Mouse (Mus musculus) layer of hippocampus, adult 8-10 months (tissue): ENCODE data around the gene Plbd2. TPM values are rescaled to one million over a fixed set of nuclear protein-coding genes. Genes with fewer than 3 reads are reported as not detected.

Source experiments
- DNase-seq, 2 experiments: peaks; one replicate each; pipeline ENCODE4 v3.0.0; 2022; ENCODE audit warnings: low spot score in 2 of 2
- total RNA-seq, 4 experiments: library from RNA; stranded (reverse); gene quantifications; 2 replicates each; pipeline ENCODE4 v1.2.4; 2022

The Plbd2 gene
- total RNA-seq, 4 experiments from 2014 or later: 57.9 to 76.5 (median 66.5) TPM

DNA sequence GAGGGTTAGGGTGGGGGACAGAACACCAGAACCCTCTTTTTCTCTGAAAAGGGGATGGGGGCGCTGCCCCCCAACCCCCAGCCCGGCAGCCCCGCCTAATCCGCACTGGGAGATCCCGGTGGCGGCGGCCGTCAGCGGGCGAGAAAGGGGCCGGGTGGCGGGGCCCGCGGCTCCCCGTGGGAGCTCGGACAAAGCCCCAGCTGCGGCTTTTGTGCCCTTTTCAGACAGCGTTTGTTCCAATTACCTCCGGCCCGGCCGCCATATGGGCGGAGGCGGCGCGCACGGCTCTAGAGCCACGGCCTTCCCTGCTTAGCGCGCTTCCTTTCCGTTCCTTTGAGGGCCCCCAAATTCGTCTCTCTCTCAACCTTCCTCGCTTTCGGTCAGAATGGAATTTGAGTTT, 65.4 kb downstream of the Plbd2 start:
- no peak for DNase-seq

DNA sequence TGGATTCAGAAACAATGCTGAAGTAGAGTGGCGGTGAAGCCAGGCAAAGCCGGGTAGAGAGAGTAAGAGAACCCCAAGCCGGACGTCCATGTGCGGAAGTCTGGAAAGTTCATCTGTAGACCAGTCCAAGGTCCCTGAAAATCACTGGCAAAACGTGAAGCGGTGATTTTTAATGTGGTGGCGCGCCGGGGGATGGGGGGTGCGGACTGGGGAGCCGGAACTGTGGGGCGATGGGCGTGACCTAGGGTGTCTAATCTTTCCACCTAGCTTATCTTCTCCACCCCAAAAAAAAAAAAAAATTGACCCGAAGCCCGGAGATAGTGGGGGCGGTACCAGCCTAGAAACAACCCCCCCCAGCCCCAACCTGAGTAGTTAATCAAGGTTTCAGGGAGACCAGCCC, 65.9 kb downstream of the Plbd2 start:
- no peak for DNase-seq

DNA sequence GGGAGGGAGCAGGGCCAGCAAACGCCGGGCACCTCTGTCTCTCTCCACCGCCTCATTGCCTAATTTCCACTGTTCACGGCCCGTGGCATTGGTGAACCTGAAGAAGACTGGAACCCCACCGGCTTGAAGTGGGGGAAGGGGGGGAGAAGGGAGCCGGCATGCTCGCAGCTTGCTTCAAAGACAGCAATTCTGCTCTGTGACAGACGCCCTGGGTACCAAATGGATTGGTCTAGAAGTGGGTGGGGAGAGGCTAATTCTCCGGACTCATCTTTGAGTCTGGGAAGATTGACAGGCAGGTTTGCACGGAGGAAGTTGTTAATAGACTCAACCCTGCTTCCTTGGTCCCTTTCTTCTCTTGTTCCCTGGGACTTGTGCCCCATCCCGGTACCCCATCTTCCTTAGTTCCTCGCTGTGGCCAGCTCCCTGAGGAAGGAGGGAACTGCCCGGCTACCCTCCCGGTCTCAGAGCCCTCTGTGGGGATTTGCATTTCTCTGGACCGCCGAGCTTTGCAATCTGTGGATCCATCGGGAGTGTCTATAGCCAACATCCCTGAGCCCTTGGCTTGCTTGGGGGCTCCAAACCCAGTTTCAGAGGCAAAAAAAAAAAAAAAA, 66.4 kb downstream of the Plbd2 start:
- DNase-seq: no peak

DNA sequence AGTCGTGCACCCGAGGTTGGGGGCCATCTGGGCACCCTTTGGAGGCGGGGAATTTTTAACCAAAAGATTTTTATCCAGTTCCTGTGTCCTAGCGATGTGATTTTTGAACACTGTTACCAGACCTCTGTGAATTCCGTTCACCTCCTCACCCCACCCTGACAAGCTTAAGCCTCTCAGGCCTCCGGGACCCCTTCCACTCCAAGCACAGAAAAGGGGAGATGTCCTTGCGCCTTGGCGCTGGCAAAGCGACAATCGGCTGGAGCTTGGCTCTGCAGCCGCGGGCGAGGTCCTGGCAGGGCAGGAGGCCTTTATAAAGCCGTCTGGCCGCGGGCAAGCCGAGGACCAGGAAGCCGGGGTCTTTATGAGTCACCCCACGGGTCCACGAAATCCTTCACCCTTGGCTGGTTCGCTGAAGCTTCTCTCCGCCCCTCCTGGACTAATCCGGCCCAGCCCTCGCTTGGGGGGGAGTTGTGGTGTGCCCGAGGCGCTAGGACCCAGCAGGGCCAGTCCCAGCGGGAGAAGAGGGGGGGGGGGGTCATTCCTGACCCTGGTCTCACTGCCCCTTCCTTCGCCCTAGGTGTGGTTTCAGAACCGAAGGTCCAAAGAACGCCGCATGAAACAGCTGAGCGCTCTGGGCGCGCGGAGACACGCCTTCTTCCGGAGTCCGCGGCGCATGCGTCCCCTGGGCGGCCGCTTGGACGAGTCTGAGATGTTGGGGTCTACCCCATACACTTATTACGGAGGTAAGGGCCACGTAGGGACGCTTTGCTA, 67.5 kb downstream of the Plbd2 start:
- no peak for DNase-seq

DNA sequence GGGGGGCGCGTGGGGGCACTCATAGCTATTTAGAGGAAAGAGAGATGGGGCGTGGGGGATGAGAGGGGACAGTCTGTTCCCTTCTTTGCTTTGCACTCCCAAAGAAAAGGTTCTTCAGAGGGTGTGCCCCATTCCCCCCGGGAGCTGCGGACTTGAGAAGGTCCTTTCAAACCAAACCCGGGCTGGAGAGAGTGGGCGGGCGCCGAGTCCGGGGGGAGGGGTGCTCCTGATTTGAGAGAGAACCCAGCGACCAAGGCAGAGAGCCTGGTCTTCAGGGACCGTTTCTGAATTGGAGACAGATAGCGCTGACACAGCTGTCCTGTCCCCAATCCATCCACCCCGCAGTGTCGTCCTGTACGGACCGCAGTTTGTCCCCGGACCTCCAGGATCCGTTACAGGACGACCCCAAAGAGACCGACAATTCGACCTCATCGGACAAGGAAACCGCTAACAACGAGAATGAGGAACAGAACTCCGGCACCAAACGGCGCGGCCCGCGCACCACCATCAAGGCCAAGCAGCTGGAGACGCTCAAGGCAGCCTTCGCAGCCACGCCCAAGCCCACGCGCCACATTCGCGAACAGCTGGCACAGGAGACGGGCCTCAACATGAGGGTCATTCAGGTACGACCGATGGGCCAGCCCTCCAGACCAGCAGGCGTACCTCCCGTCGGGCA, 68.3 kb downstream of the Plbd2 start:
- no peak for DNase-seq

DNA sequence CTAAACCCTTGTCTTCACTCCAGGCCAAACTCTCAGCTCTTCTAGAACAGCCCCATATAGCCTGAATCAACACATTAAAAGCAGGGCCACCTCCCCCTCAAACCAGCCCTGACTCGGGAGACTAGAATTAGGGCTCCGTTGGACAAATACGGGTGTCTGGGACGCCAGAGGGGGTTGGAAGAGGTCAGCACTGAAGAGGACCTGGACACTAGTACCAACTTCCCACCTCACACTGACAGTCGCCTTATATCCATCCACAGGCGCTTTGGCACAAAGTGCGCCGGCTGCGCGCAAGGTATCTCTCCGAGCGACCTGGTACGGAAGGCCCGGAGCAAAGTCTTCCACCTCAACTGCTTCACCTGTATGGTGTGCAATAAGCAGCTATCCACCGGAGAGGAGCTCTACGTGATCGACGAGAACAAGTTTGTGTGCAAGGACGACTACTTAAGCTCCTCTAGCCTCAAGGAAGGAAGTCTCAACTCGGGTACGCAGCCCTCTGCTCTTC, 69.1 kb downstream of the Plbd2 start:
- no peak for DNase-seq

Other genes starting within 250 kb of the Plbd2 start
- gene Lhx5, start 71.9 kb downstream of the Plbd2 start, total RNA-seq: under 1 TPM in 2 of 4 experiments, not detected in 2; 0.10 to 0.11 TPM
- gene Sdsl, start 30.8 kb downstream of the Plbd2 start, total RNA-seq: 10 to 100 TPM in 3 of 4 experiments, 1 to 10 TPM in 1; 7.5 to 11.6 (median 10.6) TPM
- gene Sds, start 27.1 kb downstream of the Plbd2 start, total RNA-seq: under 1 TPM in 2 of 4 experiments, not detected in 2; 0.82 to 0.91 TPM
- 10 to 100 TPM in 1 of 4 experiments, 1 to 10 TPM in 3; 9.6 to 10.8 (median 9.8) TPM for gene Slc8b1, start 7.5 kb upstream of the Plbd2 start, total RNA-seq
- gene Tpcn1, start 85.0 kb upstream of the Plbd2 start, total RNA-seq: 10 to 100 TPM; 38.2 to 43.8 (median 41.1) TPM
- gene Iqcd, start 85.4 kb upstream of the Plbd2 start, total RNA-seq: 1 to 10 TPM; 1.2 to 1.6 (median 1.5) TPM
- 10 to 100 TPM; 22.1 to 27.3 (median 24.7) TPM for gene Rita1, start 109.0 kb upstream of the Plbd2 start, total RNA-seq
- 10 to 100 TPM; 32.8 to 37.1 (median 35.7) TPM for gene Ddx54, start 109.1 kb upstream of the Plbd2 start, total RNA-seq
- under 1 TPM in 2 of 4 experiments, not detected in 2; 0.50 to 0.56 TPM for gene Cfap73, start 130.6 kb upstream of the Plbd2 start, total RNA-seq
- gene Rasal1, start 145.2 kb upstream of the Plbd2 start, total RNA-seq: 100 to 1,000 TPM in 2 of 4 experiments, 10 to 100 TPM in 2; 84.4 to 112 (median 96.9) TPM
- gene Dtx1, start 208.3 kb upstream of the Plbd2 start, total RNA-seq: 10 to 100 TPM; 62.9 to 71.1 (median 66.9) TPM
- gene Oas2, start 246.2 kb upstream of the Plbd2 start, total RNA-seq: under 1 TPM; 0.12 to 0.65 (median 0.40) TPM